Comparison of ENCODE assay signal across 9 mouse cellular contexts in the genomic region with DNA sequence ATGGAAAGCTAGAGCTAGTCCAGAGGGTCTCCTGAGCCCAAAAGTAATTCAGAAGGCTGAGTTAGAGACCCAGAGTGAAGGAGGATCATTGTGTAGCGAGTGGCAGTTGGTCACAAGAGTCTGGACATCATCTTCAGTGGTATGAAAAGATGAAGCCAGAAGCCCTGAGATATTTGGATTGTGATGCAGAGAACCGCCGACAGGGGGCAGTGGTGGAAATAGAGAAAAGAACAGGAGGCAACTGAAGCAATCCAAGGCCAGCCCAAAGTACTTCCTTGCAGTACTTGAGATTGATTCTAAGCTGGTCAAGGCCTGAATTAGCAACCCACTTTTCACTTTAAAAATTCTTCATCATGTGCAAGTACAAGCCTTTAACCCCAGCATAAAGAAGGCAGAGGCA.
DNase-seq lines count a peak whose midpoint lies in the region; ATAC-seq and TF ChIP-seq lines count a peak whose summit lies in the region.
"Had no signal": no experiment of that assay in that cellular context is flagged by ENCODE, and none has a peak within 500 bp of the region (broad histone marks: within the 10 kb centered on the region; RNA-seq: fewer than 3 reads in every experiment).

No protein-coding gene starts in this region.

- H3K27me3 ChIP-seq in intestine, embryonic 14.5 days (replicated peaks; ENCODE audit: control insufficient read depth, insufficient read depth, low read length): no peaks in the 10 kb centered on the region
- no peaks in the 10 kb centered on the region for H3K27me3 ChIP-seq in intestine, embryonic 16.5 days (replicated peaks; ENCODE audit: control insufficient read depth, insufficient read depth, low read length)
- no peaks in the 10 kb centered on the region for H3K27me3 ChIP-seq in ES-Bruce4 (ENCODE audit: control insufficient read depth, insufficient read depth, low read length, poor library complexity, severe bottlenecking)
- no peaks in the 10 kb centered on the region for H3K27me3 ChIP-seq in embryonic facial prominence, embryonic 11.5 days (ENCODE audit: control insufficient read depth, insufficient read depth, low read length)

- no peaks in the 10 kb centered on the region for H3K4me1 ChIP-seq in intestine, embryonic 14.5 days (replicated peaks; ENCODE audit: control insufficient read depth, insufficient read depth, low read length)
- no peaks in the 10 kb centered on the region for H3K4me1 ChIP-seq in intestine, embryonic 16.5 days (ENCODE audit: control insufficient read depth, insufficient read depth, low read length)
- no peaks in the 10 kb centered on the region for H3K4me1 ChIP-seq in ES-Bruce4 (ENCODE audit: control insufficient read depth, insufficient read depth, low read length)
- no peaks in the 10 kb centered on the region for H3K4me1 ChIP-seq in embryonic facial prominence, embryonic 11.5 days (ENCODE audit: control insufficient read depth, insufficient read depth, low read length)

- TF ChIP-seq POLR2A in ES-Bruce4 (IDR thresholded peaks at IDR 0.05; ENCODE audit: insufficient read depth, low read length): no peak

- no peak for TF ChIP-seq EP300 in ES-Bruce4 (IDR thresholded peaks at IDR 0.05; ENCODE audit: insufficient read depth, low read depth, low read length)

- no peaks in the 10 kb centered on the region for H3K36me3 ChIP-seq in intestine, embryonic 14.5 days (ENCODE audit: control insufficient read depth, insufficient read depth, low read length)
- H3K36me3 ChIP-seq in intestine, embryonic 16.5 days (ENCODE audit: control insufficient read depth, insufficient read depth, low read length): no peaks in the 10 kb centered on the region
- no peaks in the 10 kb centered on the region for H3K36me3 ChIP-seq in ES-Bruce4 (ENCODE audit: control insufficient read depth, insufficient read depth, low read length, poor library complexity, severe bottlenecking)
- no peaks in the 10 kb centered on the region for H3K36me3 ChIP-seq in embryonic facial prominence, embryonic 11.5 days (replicated peaks; ENCODE audit: control insufficient read depth, insufficient read depth, low read depth, low read length)

- no peak overlapping the region for H3K4me3 ChIP-seq in intestine, embryonic 14.5 days (ENCODE audit: low read depth, low read length)
- no peak overlapping the region for H3K4me3 ChIP-seq in intestine, embryonic 16.5 days (ENCODE audit: low read length)
- H3K4me3 ChIP-seq in ES-Bruce4 (ENCODE audit: low read depth, low read length): no peak overlapping the region
- no peak overlapping the region for H3K4me3 ChIP-seq in embryonic facial prominence, embryonic 11.5 days (ENCODE audit: low read depth, low read length)
- H3K4me3 ChIP-seq: myocyte had no signal

- TF ChIP-seq CTCF in ES-Bruce4 (IDR thresholded peaks at IDR 0.05; ENCODE audit: low read depth, low read length): peak; percentile 32

- DNase-seq in intestine, embryonic 14.5 days (ENCODE audit: low spot score): peak; percentile 64
- peak; percentile 7 to 12 for DNase-seq in adrenal gland, postnatal 36 days
- DNase-seq in embryonic facial prominence, embryonic 11.5 days (ENCODE audit: low spot score): peak; percentile 61
- DNase-seq in layer of hippocampus, adult 9-10 months (ENCODE audit: low spot score): peak; percentile 50
- DNase-seq in retina, embryonic 14.5 days (ENCODE audit: low spot score): peak; percentile 68
- DNase-seq in ovary, adult 18-20 months (ENCODE audit: low spot score): no peak

- H3K27ac ChIP-seq in intestine, embryonic 14.5 days (ENCODE audit: low read depth): no peak overlapping the region
- H3K27ac ChIP-seq in intestine, embryonic 16.5 days (ENCODE audit: low read length): no peak overlapping the region
- H3K27ac ChIP-seq in ES-Bruce4 (ENCODE audit: insufficient read depth, low read length): no peak overlapping the region
- H3K27ac ChIP-seq in embryonic facial prominence, embryonic 11.5 days (replicated peaks; ENCODE audit: low read depth, low read length): no peak overlapping the region

- no peak overlapping the region for H3K9ac ChIP-seq in intestine, embryonic 14.5 days (ENCODE audit: low read length)
- no peak overlapping the region for H3K9ac ChIP-seq in intestine, embryonic 16.5 days (ENCODE audit: low read depth, low read length)
- no peak overlapping the region for H3K9ac ChIP-seq in ES-Bruce4 (ENCODE audit: low read depth, poor library complexity, severe bottlenecking)
- no peak overlapping the region for H3K9ac ChIP-seq in embryonic facial prominence, embryonic 11.5 days (replicated peaks; ENCODE audit: low read length)

- H3K4me2 ChIP-seq in intestine, embryonic 14.5 days (ENCODE audit: low read length): no peak overlapping the region
- H3K4me2 ChIP-seq in intestine, embryonic 16.5 days (ENCODE audit: low read depth, low read length): no peak overlapping the region
- H3K4me2 ChIP-seq in embryonic facial prominence, embryonic 11.5 days (ENCODE audit: low read depth, low read length): no peak overlapping the region

- WGBS in intestine, embryonic 14.5 days: 21% methylated on average over 3 of the region's 3 CpGs
- WGBS in intestine, embryonic 16.5 days: 20% methylated on average over 3 of the region's 3 CpGs
- WGBS in embryonic facial prominence, embryonic 11.5 days: 21% methylated on average over 3 of the region's 3 CpGs

- ATAC-seq in intestine, embryonic 14.5 days (replicated peaks; ENCODE audit: low FRiP score, low TSS enrichment, low read depth): no peak
- ATAC-seq in intestine, embryonic 16.5 days: no peak
- ATAC-seq in embryonic facial prominence, embryonic 11.5 days (replicated peaks; ENCODE audit: insufficient number of reproducible peaks, low FRiP score, low TSS enrichment, low read depth): no peak

- no peaks in the 10 kb centered on the region for H3K9me3 ChIP-seq in intestine, embryonic 14.5 days (ENCODE audit: control insufficient read depth, low read length)
- H3K9me3 ChIP-seq in intestine, embryonic 16.5 days (ENCODE audit: control insufficient read depth, low read length): no peaks in the 10 kb centered on the region
- H3K9me3 ChIP-seq in ES-Bruce4 (replicated peaks; ENCODE audit: control insufficient read depth, insufficient read depth, low read length, poor library complexity, severe bottlenecking): no peaks in the 10 kb centered on the region
- H3K9me3 ChIP-seq in embryonic facial prominence, embryonic 11.5 days (replicated peaks; ENCODE audit: control insufficient read depth, low read length): no peaks in the 10 kb centered on the region
